Mouse (Mus musculus) hindbrain, embryonic 12.5 days (tissue): ENCODE data around the gene Zfy2. TPM values are rescaled to one million over a fixed set of nuclear protein-coding genes. Genes with fewer than 3 reads are reported as not detected.

ENCODE experiments used
- ATAC-seq: fragments of 200-750 bp; cut with Nextera tagmentation; 2 replicates; pipeline ENCODE4 v1.8.0; 2017; ENCODE audit warnings: moderate TSS enrichment; ENCODE audit not compliant: low FRiP score
- H3K27ac ChIP-seq: fragments of 300-500 bp; sonication (generic); 2 replicates; pipeline ENCODE4 v1.5.1; 2016; ENCODE audit warnings: mild to moderate bottlenecking
- H3K27me3 ChIP-seq: fragments of 300-500 bp; sonication (generic); 2 replicates; pipeline ENCODE4 v1.6.1; 2016; ENCODE audit warnings: mild to moderate bottlenecking
- H3K36me3 ChIP-seq: fragments of 300-500 bp; sonication (generic); 2 replicates; pipeline ENCODE4 v1.6.1; 2016; ENCODE audit warnings: mild to moderate bottlenecking
- H3K4me1 ChIP-seq: fragments of 300-500 bp; sonication (generic); 2 replicates; pipeline ENCODE4 v1.6.1; 2016
- H3K4me2 ChIP-seq: fragments of 300-500 bp; sonication (generic); replicated peaks from 2 replicates; pipeline ENCODE4 v1.6.1; 2016; ENCODE audit warnings: mild to moderate bottlenecking
- H3K4me3 ChIP-seq: fragments of 300-500 bp; sonication (generic); 2 replicates; pipeline ENCODE4 v1.5.1; 2016; ENCODE audit warnings: mild to moderate bottlenecking
- H3K9ac ChIP-seq: fragments of 300-500 bp; sonication (generic); 2 replicates; pipeline ENCODE4 v1.6.1; 2016; ENCODE audit warnings: mild to moderate bottlenecking, moderate library complexity
- H3K9me3 ChIP-seq: fragments of 300-500 bp; sonication (generic); replicated peaks from 2 replicates; pipeline ENCODE4 v1.6.1; 2016; ENCODE audit warnings: mild to moderate bottlenecking
- WGBS: fragments of 180-500 bp; shearing (Covaris S2); methylation state at CpG from one replicate; pipeline ENCODE4 v1.1.7; 2016; 5-methylcytosine and 5-hydroxymethylcytosine counted together
- polyA plus RNA-seq: library from polyadenylated mRNA; unstranded; fragments of >200 nt; fragmentation: Nextera tagmentation; extraction: Ambion mirVana; gene quantifications from 2 replicates; pipeline ENCODE4 v1.2.1, GENCODE M21; 2016

Gene Zfy2
- not detected in 2 replicates for polyA plus RNA-seq

DNA sequence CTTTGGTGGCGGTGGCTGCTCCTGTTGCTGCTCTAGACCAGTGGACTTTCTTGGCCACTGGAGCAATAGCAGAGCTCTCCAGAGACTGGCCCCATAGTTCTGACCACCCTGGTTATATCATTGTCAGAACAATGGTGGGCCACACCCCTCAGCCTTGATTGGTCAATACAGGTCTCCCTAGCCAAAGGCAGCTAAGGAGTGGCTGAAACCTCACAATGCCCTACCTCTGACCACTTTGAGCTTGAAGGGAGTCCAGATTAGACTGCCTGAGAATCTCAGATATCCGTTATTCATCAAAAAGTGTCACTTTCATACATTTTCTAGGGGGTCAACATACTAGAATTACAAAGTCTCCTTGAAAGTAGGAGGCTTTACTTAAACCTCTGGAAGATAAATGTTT, at the start of gene Zfy2:
Zfy2 (minus strand) TSS at position 101 of the 400 bp plus-strand sequence.
- H3K36me3 ChIP-seq: no peaks in the 10 kb centered on the region
- no peak for ATAC-seq
- H3K4me3 ChIP-seq: no peak within 1 kb of the TSS
- no peaks in the 10 kb centered on the region for H3K4me1 ChIP-seq
- H3K9ac ChIP-seq: no peak within 1 kb of the TSS
- no peak within 1 kb of the TSS for H3K4me2 ChIP-seq
- no peak within 1 kb of the TSS for H3K27ac ChIP-seq
- no peaks in the 10 kb centered on the region for H3K27me3 ChIP-seq
- H3K9me3 ChIP-seq: no peaks in the 10 kb centered on the region
- WGBS: 63% methylated on average over 1 of the region's 2 CpGs
